Mouse (Mus musculus): ENCODE results near the gene Olfr313.
A peak's percentile ranks its signal among the peaks of the same experiment; 100 is the strongest.
"Not testable (repeated sequence)": the region's sequence is repeated elsewhere in the genome, so short reads cannot be mapped to it uniquely, and the experiment has no call there.

The Olfr313 gene

GRCm38 (mm10) chr11:58814700-58815099 is at the start of gene Olfr313:
Gene Olfr313, plus strand, starts transcription at chr11:58815000.
- DNase-seq (ENCODE audit: low read depth) = not testable (repeated sequence)

GRCm38 (mm10) chr11:58772888-58773287 is 41.9 kb upstream of the Olfr313 start, which contains the start of gene Olfr315:
Gene Olfr315, plus strand, starts transcription at chr11:58773188.
- DNase-seq (ENCODE audit: low read depth) = no peak

- no peak for DNase-seq (ENCODE audit: low read depth)
These were observed 32.2 kb upstream of the Olfr313 start, which contains the start of gene Olfr314 for GRCm38 (mm10) chr11:58782480-58783089. Gene Olfr314, plus strand, starts transcription at chr11:58782952.

- DNase-seq (ENCODE audit: low read depth) = no peak
These were observed 30.6 kb upstream of the Olfr313 start for GRCm38 (mm10) chr11:58784182-58784581.

GRCm38 (mm10) chr11:58787651-58788050 is 27.1 kb upstream of the Olfr313 start:
- no peak for DNase-seq (ENCODE audit: low read depth)

GRCm38 (mm10) chr11:58788346-58788745 is 26.5 kb upstream of the Olfr313 start:
- DNase-seq (ENCODE audit: low read depth) = no peak

- no peak for DNase-seq (ENCODE audit: low read depth)
These were observed 25.3 kb upstream of the Olfr313 start for GRCm38 (mm10) chr11:58789532-58789931.

- DNase-seq (ENCODE audit: low read depth) = no peak
These were observed 24.7 kb upstream of the Olfr313 start for GRCm38 (mm10) chr11:58790053-58790452.

GRCm38 (mm10) chr11:58790646-58791045 is 24.2 kb upstream of the Olfr313 start:
- DNase-seq (ENCODE audit: low read depth) = no peak

- no peak for DNase-seq (ENCODE audit: low read depth)
These were observed 18.9 kb upstream of the Olfr313 start for GRCm38 (mm10) chr11:58795856-58796255.

GRCm38 (mm10) chr11:58796850-58797249 is 17.9 kb upstream of the Olfr313 start:
- DNase-seq (ENCODE audit: low read depth) = no peak

- DNase-seq (ENCODE audit: low read depth) = no peak
These were observed 15.1 kb upstream of the Olfr313 start for GRCm38 (mm10) chr11:58799747-58800146.

- no peak for DNase-seq (ENCODE audit: low read depth)
These were observed 13.1 kb upstream of the Olfr313 start, which contains the start of gene Fam183b for GRCm38 (mm10) chr11:58801558-58802228. Gene Fam183b, minus strand, starts transcription at chr11:58801960.

- no peak for DNase-seq (ENCODE audit: low read depth)
These were observed 10.9 kb upstream of the Olfr313 start for GRCm38 (mm10) chr11:58803871-58804270.

GRCm38 (mm10) chr11:58804393-58804792 is 10.4 kb upstream of the Olfr313 start:
- DNase-seq (ENCODE audit: low read depth) = no peak

GRCm38 (mm10) chr11:58812001-58812400 is 2.8 kb upstream of the Olfr313 start:
- no peak for DNase-seq (ENCODE audit: low read depth)

- DNase-seq (ENCODE audit: low read depth) = no peak
These were observed 876 bp downstream of the Olfr313 start for GRCm38 (mm10) chr11:58815676-58816075.

GRCm38 (mm10) chr11:58828937-58829336 is 14.1 kb downstream of the Olfr313 start, which contains the start of gene Olfr312:
Gene Olfr312, plus strand, starts transcription at chr11:58829237.
- DNase-seq (ENCODE audit: low read depth) = not testable (repeated sequence)

GRCm38 (mm10) chr11:58829764-58830163 is 15.0 kb downstream of the Olfr313 start:
- no peak for DNase-seq (ENCODE audit: low read depth)

GRCm38 (mm10) chr11:58832541-58832940 is 17.7 kb downstream of the Olfr313 start:
- DNase-seq (ENCODE audit: low read depth) = not testable (repeated sequence)

GRCm38 (mm10) chr11:58838951-58839350 is 24.2 kb downstream of the Olfr313 start, which contains the start of gene Olfr311:
Gene Olfr311, plus strand, starts transcription at chr11:58839251.
- DNase-seq (ENCODE audit: low read depth) = not testable (repeated sequence)

GRCm38 (mm10) chr11:58846919-58847461 is 32.2 kb downstream of the Olfr313 start, which contains the start of gene Gm12258:
Gene Gm12258, plus strand, starts transcription at chr11:58847158.
- peak; percentile 98 for DNase-seq (ENCODE audit: low read depth)

- no peak for DNase-seq (ENCODE audit: low read depth)
These were observed 32.8 kb downstream of the Olfr313 start for GRCm38 (mm10) chr11:58847636-58848035.

Measured in fibroblast of lung, adult 2 months (primary cell).